Mouse (Mus musculus) limb, embryonic 12.5 days (tissue): ENCODE measurements around the gene Pik3ca. TPM values are rescaled to one million over a fixed set of nuclear protein-coding genes. Genes with fewer than 3 reads are reported as not detected.

Experiments
- ATAC-seq: fragments of 200-750 bp; cut with Nextera tagmentation; 2 replicates; pipeline ENCODE4 v1.8.0; 2017; ENCODE audit warnings: low read depth, moderate TSS enrichment; ENCODE audit not compliant: insufficient number of reproducible peaks, insufficient read depth, low FRiP score, low TSS enrichment
- H3K27ac ChIP-seq: fragments of 300-500 bp; sonication (generic); 2 replicates; pipeline ENCODE4 v1.5.1; 2016; ENCODE audit warnings: mild to moderate bottlenecking, moderate library complexity
- H3K27me3 ChIP-seq: fragments of 300-500 bp; sonication (generic); 2 replicates; pipeline ENCODE4 v1.6.1; 2016; ENCODE audit warnings: mild to moderate bottlenecking, moderate library complexity
- H3K36me3 ChIP-seq: fragments of 300-500 bp; sonication (generic); 2 replicates; pipeline ENCODE4 v1.6.1; 2016; ENCODE audit warnings: mild to moderate bottlenecking, moderate library complexity
- H3K4me1 ChIP-seq: fragments of 300-500 bp; sonication (generic); replicated peaks from 2 replicates; pipeline ENCODE4 v1.6.1; 2016
- H3K4me2 ChIP-seq: fragments of 300-500 bp; sonication (generic); 2 replicates; pipeline ENCODE4 v1.6.1; 2016; ENCODE audit warnings: mild to moderate bottlenecking, moderate library complexity
- H3K4me3 ChIP-seq: fragments of 300-500 bp; sonication (generic); replicated peaks from 2 replicates; pipeline ENCODE4 v1.5.1; 2016; ENCODE audit warnings: mild to moderate bottlenecking
- H3K9ac ChIP-seq: fragments of 300-500 bp; sonication (generic); replicated peaks from 2 replicates; pipeline ENCODE4 v1.6.1; 2016; ENCODE audit warnings: mild to moderate bottlenecking, moderate library complexity
- H3K9me3 ChIP-seq: fragments of 300-500 bp; sonication (generic); 2 replicates; pipeline ENCODE4 v1.6.1; 2016; ENCODE audit warnings: mild to moderate bottlenecking, moderate library complexity
- WGBS: fragments of 180-500 bp; shearing (Covaris S2); methylation state at CpG from one replicate; pipeline ENCODE4 v1.1.7; 2016; 5-methylcytosine and 5-hydroxymethylcytosine counted together
- polyA plus RNA-seq: library from polyadenylated mRNA; unstranded; fragments of >200 nt; fragmentation: Nextera tagmentation; extraction: Ambion mirVana; gene quantifications from 2 replicates; pipeline ENCODE4 v1.2.1, GENCODE M21; 2016

Pik3ca gene
- polyA plus RNA-seq, 1 experiment from 2014 or later, result 12.0 TPM

GRCm38 (mm10) chr3:32459777-32460176, 62.3 kb downstream of the Pik3ca start:
- no peaks in the 10 kb centered on the region for H3K4me1 ChIP-seq
- no peak overlapping the region for H3K27ac ChIP-seq
- H3K4me2 ChIP-seq, result no peak overlapping the region
- ATAC-seq, result no peak
- no peaks in the 10 kb centered on the region for H3K27me3 ChIP-seq
- peaks cover 89% of the 10 kb centered on the region for H3K36me3 ChIP-seq
- H3K9me3 ChIP-seq, result no peaks in the 10 kb centered on the region
- H3K9ac ChIP-seq, result no peak overlapping the region
- 71% methylated on average over 4 of the region's 4 CpGs for WGBS
- no peak overlapping the region for H3K4me3 ChIP-seq

- Histone ChIP-seq H3K27me3 (no peaks in the 10 kb centered on the region), H3K4me2 (no peak overlapping the region), H3K36me3 (peaks cover 34% of the 10 kb centered on the region), H3K9ac (no peak overlapping the region), H3K27ac (no peak overlapping the region), H3K4me3 (no peak overlapping the region), H3K4me1 (peaks cover 21% of the 10 kb centered on the region), H3K9me3 (no peaks in the 10 kb centered on the region)
- WGBS, result 87% methylated on average over 4 of the region's 4 CpGs
- ATAC-seq, result no peak
These were observed 69.8 kb downstream of the Pik3ca start for GRCm38 (mm10) chr3:32467321-32467720.

GRCm38 (mm10) chr3:32468411-32468810, 70.9 kb downstream of the Pik3ca start:
- Histone ChIP-seq H3K4me3 (no peak overlapping the region), H3K9ac (no peak overlapping the region), H3K4me1 (peaks cover 26% of the 10 kb centered on the region), H3K9me3 (no peaks in the 10 kb centered on the region), H3K4me2 (no peak overlapping the region), H3K27me3 (no peaks in the 10 kb centered on the region), H3K36me3 (peaks cover 23% of the 10 kb centered on the region), H3K27ac (no peak overlapping the region)
- ATAC-seq, result no peak
- 69% methylated on average over 4 of the region's 4 CpGs for WGBS

GRCm38 (mm10) chr3:32470449-32470848, 73.0 kb downstream of the Pik3ca start:
- no peak for ATAC-seq
- no peak overlapping the region for H3K4me2 ChIP-seq
- H3K4me3 ChIP-seq, result no peak overlapping the region
- H3K9ac ChIP-seq, result no peak overlapping the region
- H3K36me3 ChIP-seq, result peaks cover 10% of the 10 kb centered on the region; the same call in 1 of the 2 replicates
- no peaks in the 10 kb centered on the region for H3K27me3 ChIP-seq
- H3K4me1 ChIP-seq, result peaks cover 26% of the 10 kb centered on the region
- 66% methylated on average over 7 of the region's 7 CpGs for WGBS
- H3K9me3 ChIP-seq, result no peaks in the 10 kb centered on the region
- H3K27ac ChIP-seq, result peak overlapping the region; percentile 76

- Histone ChIP-seq H3K27me3 (no peaks in the 10 kb centered on the region), H3K4me3 (no peak overlapping the region), H3K27ac (peak overlapping the region; percentile 76), H3K4me2 (no peak overlapping the region), H3K9me3 (no peaks in the 10 kb centered on the region), H3K36me3 (peaks cover 9% of the 10 kb centered on the region; the same call in 1 of the 2 replicates), H3K9ac (no peak overlapping the region), H3K4me1 (peaks cover 26% of the 10 kb centered on the region)
- 38% methylated on average over 6 of the region's 6 CpGs for WGBS
- ATAC-seq, result peak; percentile 79
These were observed 73.6 kb downstream of the Pik3ca start for GRCm38 (mm10) chr3:32471098-32471497.

- no peak overlapping the region for H3K4me2 ChIP-seq
- H3K9me3 ChIP-seq, result no peaks in the 10 kb centered on the region
- no peak overlapping the region for H3K4me3 ChIP-seq
- peaks cover 26% of the 10 kb centered on the region for H3K4me1 ChIP-seq
- H3K36me3 ChIP-seq, result no peaks in the 10 kb centered on the region
- H3K27me3 ChIP-seq, result no peaks in the 10 kb centered on the region
- ATAC-seq, result no peak
- 68% methylated on average over 14 of the region's 14 CpGs for WGBS
- H3K27ac ChIP-seq, result peak overlapping the region; percentile 76
- no peak overlapping the region for H3K9ac ChIP-seq
These were observed 74.9 kb downstream of the Pik3ca start for GRCm38 (mm10) chr3:32472191-32472900.

GRCm38 (mm10) chr3:32473184-32473583, 75.7 kb downstream of the Pik3ca start:
- Histone ChIP-seq H3K4me1 (peaks cover 26% of the 10 kb centered on the region), H3K9me3 (no peaks in the 10 kb centered on the region), H3K4me3 (no peak overlapping the region), H3K4me2 (no peak overlapping the region), H3K9ac (no peak overlapping the region), H3K27ac (no peak overlapping the region), H3K36me3 (no peaks in the 10 kb centered on the region), H3K27me3 (no peaks in the 10 kb centered on the region)
- WGBS, result 86% methylated on average over 10 of the region's 10 CpGs
- no peak for ATAC-seq

GRCm38 (mm10) chr3:32479961-32480360, 82.5 kb downstream of the Pik3ca start:
- no peaks in the 10 kb centered on the region for H3K9me3 ChIP-seq
- ATAC-seq, result no peak
- no peak overlapping the region for H3K4me2 ChIP-seq
- no peaks in the 10 kb centered on the region for H3K27me3 ChIP-seq
- no peak overlapping the region for H3K4me3 ChIP-seq
- H3K9ac ChIP-seq, result no peak overlapping the region
- H3K36me3 ChIP-seq, result no peaks in the 10 kb centered on the region
- H3K27ac ChIP-seq, result no peak overlapping the region
- H3K4me1 ChIP-seq, result 0 out of 2 replicates have a peak, but pooled peaks cover 4% of the 10 kb centered on the region
- WGBS, result 87% methylated on average over 7 of the region's 7 CpGs

GRCm38 (mm10) chr3:32483035-32483434, 85.6 kb downstream of the Pik3ca start:
- WGBS, result 79% methylated on average over 3 of the region's 3 CpGs
- no peak overlapping the region for H3K27ac ChIP-seq

GRCm38 (mm10) chr3:32486543-32486942, 89.1 kb downstream of the Pik3ca start:
- H3K9ac ChIP-seq, result no peak overlapping the region
- H3K27ac ChIP-seq, result no peak overlapping the region
- H3K36me3 ChIP-seq, result no peaks in the 10 kb centered on the region
- 84% methylated on average over 4 of the region's 4 CpGs for WGBS
- H3K4me1 ChIP-seq, result 0 out of 2 replicates have a peak, but pooled peaks cover 4% of the 10 kb centered on the region
- no peaks in the 10 kb centered on the region for H3K9me3 ChIP-seq
- H3K4me3 ChIP-seq, result no peak overlapping the region
- no peak overlapping the region for H3K4me2 ChIP-seq
- ATAC-seq, result no peak
- no peaks in the 10 kb centered on the region for H3K27me3 ChIP-seq

More at GRCm38 (mm10) chr3:32483035-32483434, 85.6 kb downstream of the Pik3ca start:
- no peak for ATAC-seq
- Histone ChIP-seq H3K9ac (no peak overlapping the region), H3K4me2 (no peak overlapping the region), H3K36me3 (no peaks in the 10 kb centered on the region), H3K27me3 (no peaks in the 10 kb centered on the region), H3K9me3 (no peaks in the 10 kb centered on the region), H3K4me3 (no peak overlapping the region), H3K4me1 (0 out of 2 replicates have a peak, but pooled peaks cover 4% of the 10 kb centered on the region)

GRCm38 (mm10) chr3:32488172-32488571, 90.7 kb downstream of the Pik3ca start:
- H3K36me3 ChIP-seq, result no peaks in the 10 kb centered on the region
- no peaks in the 10 kb centered on the region for H3K27me3 ChIP-seq
- no peak for ATAC-seq
- H3K4me2 ChIP-seq, result no peak overlapping the region
- no peak overlapping the region for H3K4me3 ChIP-seq
- no peak overlapping the region for H3K27ac ChIP-seq
- no peak overlapping the region for H3K9ac ChIP-seq
- H3K4me1 ChIP-seq, result 0 out of 2 replicates have a peak, but pooled peaks cover 4% of the 10 kb centered on the region
- no peaks in the 10 kb centered on the region for H3K9me3 ChIP-seq
- WGBS, result 78% methylated on average over 6 of the region's 6 CpGs
